Mouse (Mus musculus): ENCODE measurements around the gene Gar1.

- TF ChIP-seq GATA1 (IDR thresholded peaks at IDR 0.05; ENCODE audit: borderline replicate concordance, low read length) (no peak), TAL1 (conservative IDR thresholded peaks at IDR 0.05; ENCODE audit: low read depth, low read length) (no peak), CTCF (IDR thresholded peaks at IDR 0.05; ENCODE audit: low read depth, low read length) (no peak)
Measured at GRCm38 (mm10) chr3:129793801-129794200, 37.4 kb downstream of the Gar1 start.

All from G1E (cell line).